Mouse (Mus musculus) E14TG2a.4 (cell line): ENCODE data around the gene Hdac5.

Source experiments
- CTCF ChIP-seq: conservative IDR thresholded peaks from 2 replicates; pipeline ENCODE4 v1.5.1; 2014; ENCODE audit warnings: low read length
- NANOG ChIP-seq: IDR thresholded peaks from 2 replicates; pipeline ENCODE4 v1.6.1; 2014; ENCODE audit warnings: borderline replicate concordance, low read length, mixed read lengths
- POU5F1 ChIP-seq: IDR thresholded peaks from 2 replicates; pipeline ENCODE4 v1.6.1; 2014; ENCODE audit warnings: low read length, borderline replicate concordance

GRCm38 (mm10) chr11:102159781-102160180, 70.2 kb downstream of the Hdac5 start:
- TF ChIP-seq POU5F1 (no peak), CTCF (no peak), NANOG (no peak)
